14 mouse cellular contexts compared by ENCODE assay signal in genomic region chr11:75635315-75635714, GRCm38 (mm10). TPM values are rescaled to one million over a fixed set of nuclear protein-coding genes. Genes with fewer than 3 reads are reported as not detected.
DNase-seq lines count a peak whose midpoint lies in the region; ATAC-seq and TF ChIP-seq lines count a peak whose summit lies in the region.
"Had no signal": no experiment of that assay in that cellular context is flagged by ENCODE, and none has a peak within 500 bp of the region (broad histone marks: within the 10 kb centered on the region; RNA-seq: fewer than 3 reads in every experiment).

No protein-coding gene starts in this region.

- H3K36me3 ChIP-seq in heart, embryonic 12.5 days: peaks cover 41% of the 10 kb centered on the region
- peaks cover 21% of the 10 kb centered on the region for H3K36me3 ChIP-seq in lung, postnatal 0 days (ENCODE audit: insufficient read depth, low read length)
- H3K36me3 ChIP-seq in stomach, postnatal 0 days (ENCODE audit: control insufficient read depth, insufficient read depth, low read length): 0 out of 2 replicates have a peak, but pooled peaks cover 11% of the 10 kb centered on the region

- DNase-seq in heart, adult 18-20 months: peak; percentile 50 to 80
- peak; percentile 55 for DNase-seq in lung, postnatal 0 days (ENCODE audit: low spot score)
- no peak for DNase-seq in lung, postnatal 14 days
- peak; percentile 66 to 68 for DNase-seq in kidney, adult 8-10 months
- DNase-seq in stomach, postnatal 0 days (ENCODE audit: low spot score): peak; percentile 51
- DNase-seq in urinary bladder, adult 2 months (ENCODE audit: low spot score): no peak
- DNase-seq in ovary, postnatal 36 days (ENCODE audit: low spot score): no peak
- DNase-seq: cerebellum, adult 9-10 months; embryo, embryonic 11 days; layer of hippocampus, postnatal 36 days; thymus, postnatal 14 days had no signal

- no peak for ATAC-seq in heart, embryonic 12.5 days (ENCODE audit: insufficient number of reproducible peaks, low FRiP score)
- ATAC-seq in lung, postnatal 0 days: no peak
- peak; percentile 16; the same call in 1 of the 2 replicates for ATAC-seq in stomach, postnatal 0 days (ENCODE audit: low FRiP score, low TSS enrichment)

- no peaks in the 10 kb centered on the region for H3K27me3 ChIP-seq in heart, embryonic 12.5 days (replicated peaks)
- H3K27me3 ChIP-seq in lung, postnatal 0 days (replicated peaks; ENCODE audit: insufficient read depth, low read length): no peaks in the 10 kb centered on the region
- no peaks in the 10 kb centered on the region for H3K27me3 ChIP-seq in stomach, postnatal 0 days (ENCODE audit: control insufficient read depth, insufficient read depth, low read length)
- H3K27me3 ChIP-seq: neural tube, embryonic 13.5 days had no signal

- H3K4me2 ChIP-seq in heart, embryonic 12.5 days: no peak overlapping the region
- H3K4me2 ChIP-seq in lung, postnatal 0 days (replicated peaks; ENCODE audit: low read depth, low read length): no peak overlapping the region
- no peak overlapping the region for H3K4me2 ChIP-seq in stomach, postnatal 0 days (replicated peaks; ENCODE audit: low read depth)
- H3K4me2 ChIP-seq: neural tube, embryonic 13.5 days had no signal

- H3K9me3 ChIP-seq in heart, embryonic 12.5 days (replicated peaks): no peaks in the 10 kb centered on the region
- no peaks in the 10 kb centered on the region for H3K9me3 ChIP-seq in lung, postnatal 0 days (ENCODE audit: low read length)
- no peaks in the 10 kb centered on the region for H3K9me3 ChIP-seq in stomach, postnatal 0 days (ENCODE audit: control insufficient read depth, low read length)
- H3K9me3 ChIP-seq: neural tube, embryonic 13.5 days had no signal

- H3K4me3 ChIP-seq in heart, embryonic 12.5 days: no peak overlapping the region
- H3K4me3 ChIP-seq in lung, postnatal 0 days (ENCODE audit: low read depth, low read length): no peak overlapping the region
- H3K4me3 ChIP-seq in stomach, postnatal 0 days (ENCODE audit: low read depth, low read length): no peak overlapping the region
- H3K4me3 ChIP-seq: neural tube, embryonic 13.5 days had no signal

- no peak overlapping the region for H3K27ac ChIP-seq in heart, embryonic 12.5 days (ENCODE audit: poor library complexity, severe bottlenecking)
- 0 out of 2 replicates have a peak overlapping the region, but pooled peaks have one; percentile 32 for H3K27ac ChIP-seq in lung, postnatal 0 days (ENCODE audit: low read length)
- H3K27ac ChIP-seq in stomach, postnatal 0 days (replicated peaks): peak overlapping the region; percentile 37
- H3K27ac ChIP-seq: macrophage; neural tube, embryonic 13.5 days had no signal

- peaks cover 13% of the 10 kb centered on the region for H3K4me1 ChIP-seq in heart, embryonic 12.5 days (replicated peaks)
- H3K4me1 ChIP-seq in lung, postnatal 0 days (ENCODE audit: insufficient read depth, low read depth, low read length): peaks cover 13% of the 10 kb centered on the region; the same call in 1 of the 2 replicates
- H3K4me1 ChIP-seq in stomach, postnatal 0 days (replicated peaks; ENCODE audit: control insufficient read depth, insufficient read depth): 0 out of 2 replicates have a peak, but pooled peaks cover 5% of the 10 kb centered on the region

- no peak overlapping the region for H3K9ac ChIP-seq in heart, embryonic 12.5 days
- no peak overlapping the region for H3K9ac ChIP-seq in lung, postnatal 0 days (replicated peaks; ENCODE audit: low read depth)
- no peak overlapping the region for H3K9ac ChIP-seq in stomach, postnatal 0 days (ENCODE audit: low read length)
- H3K9ac ChIP-seq: neural tube, embryonic 13.5 days had no signal

- no peak for TF ChIP-seq EP300 in lung, postnatal 0 days (IDR thresholded peaks at IDR 0.05)
- no peak for TF ChIP-seq EP300 in stomach, postnatal 0 days (optimal IDR thresholded peaks at IDR 0.05)

- no peak for TF ChIP-seq CTCF in lung, postnatal 0 days (IDR thresholded peaks at IDR 0.05)
- 0 out of 2 replicates have a peak, but pooled peaks have one; percentile 1 for TF ChIP-seq CTCF in stomach, postnatal 0 days (IDR thresholded peaks at IDR 0.05; ENCODE audit: low read depth)

- WGBS in heart, embryonic 12.5 days: 66% methylated on average over 11 of the region's 11 CpGs
- 46% methylated on average over 11 of the region's 11 CpGs for WGBS in lung, postnatal 0 days
- WGBS in stomach, postnatal 0 days: 54% methylated on average over 11 of the region's 11 CpGs

RNA-seq across cellular contexts. Expression of gene Inpp5k, which starts 4.5 kb away (rescaled TPM):
- 10 to 100 TPM; 24.1 to 28.3 TPM for total RNA-seq in heart, adult 18-20 months (2021)
- 17.3 and 17.5 TPM in 2 replicates for polyA plus RNA-seq in heart, embryonic 12.5 days (2016; fragmentation: Nextera tagmentation; extraction: Ambion mirVana)
- polyA plus RNA-seq in lung, postnatal 0 days (2015; fragmentation: Nextera tagmentation; extraction: Ambion mirVana): 60.2 and 71.4 TPM in 2 replicates
- polyA plus RNA-seq in stomach, postnatal 0 days (2015; fragmentation: Nextera tagmentation; extraction: Ambion mirVana): 19.0 and 22.4 TPM in 2 replicates
- 61.9 and 68.7 TPM in 2 replicates for polyA plus RNA-seq in urinary bladder, adult 2 months (2012; rRNA removed)

RNA-seq across cellular contexts. Expression of gene Myo1c, which starts 15.0 kb away (rescaled TPM):
- 10 to 100 TPM; 87.2 to 96.1 TPM for total RNA-seq in heart, adult 18-20 months (2021)
- polyA plus RNA-seq in heart, embryonic 12.5 days (2016; fragmentation: Nextera tagmentation; extraction: Ambion mirVana): 72.3 and 76.7 TPM in 2 replicates
- 88.5 and 102 TPM in 2 replicates for polyA plus RNA-seq in lung, postnatal 0 days (2015; fragmentation: Nextera tagmentation; extraction: Ambion mirVana)
- 41.8 and 41.9 TPM in 2 replicates for polyA plus RNA-seq in stomach, postnatal 0 days (2015; fragmentation: Nextera tagmentation; extraction: Ambion mirVana)
- polyA plus RNA-seq in urinary bladder, adult 2 months (2012; rRNA removed): 126 and 135 TPM in 2 replicates

RNA-seq across cellular contexts. Expression of gene Crk, which starts 43.7 kb away (rescaled TPM):
- 10 to 100 TPM; 83.6 to 87.8 TPM for total RNA-seq in heart, adult 18-20 months (2021)
- 110 and 111 TPM in 2 replicates for polyA plus RNA-seq in heart, embryonic 12.5 days (2016; fragmentation: Nextera tagmentation; extraction: Ambion mirVana)
- 83.8 and 90.3 TPM in 2 replicates for polyA plus RNA-seq in lung, postnatal 0 days (2015; fragmentation: Nextera tagmentation; extraction: Ambion mirVana)
- 63.5 and 68.8 TPM in 2 replicates for polyA plus RNA-seq in stomach, postnatal 0 days (2015; fragmentation: Nextera tagmentation; extraction: Ambion mirVana)
- polyA plus RNA-seq in urinary bladder, adult 2 months (2012; rRNA removed): 84.0 and 86.6 TPM in 2 replicates

RNA-seq across cellular contexts. Expression of gene Pitpna, which starts 47.4 kb away (rescaled TPM):
- 100 to 1,000 TPM in 1 of 2 experiments, 10 to 100 TPM in 1; 98.2 to 107 TPM for total RNA-seq in heart, adult 18-20 months (2021)
- polyA plus RNA-seq in heart, embryonic 12.5 days (2016; fragmentation: Nextera tagmentation; extraction: Ambion mirVana): 75.3 and 80.1 TPM in 2 replicates
- 71.1 and 74.4 TPM in 2 replicates for polyA plus RNA-seq in lung, postnatal 0 days (2015; fragmentation: Nextera tagmentation; extraction: Ambion mirVana)
- polyA plus RNA-seq in stomach, postnatal 0 days (2015; fragmentation: Nextera tagmentation; extraction: Ambion mirVana): 79.3 and 84.3 TPM in 2 replicates
- 148 and 178 TPM in 2 replicates for polyA plus RNA-seq in urinary bladder, adult 2 months (2012; rRNA removed)

Comparison
In these comparisons a context has a peak if more than half of its experiments do, and no peak if none do; other contexts are left out.
1. DNase-seq: peak in heart, adult 18-20 months (2 of 2), lung, postnatal 0 days (single experiment), kidney, adult 8-10 months (2 of 2) and stomach, postnatal 0 days (single experiment); none in lung, postnatal 14 days (single experiment), urinary bladder, adult 2 months (single experiment) and ovary, postnatal 36 days (single experiment).